ENCODE assay signal across 26 mouse cellular contexts in genomic region chr12:32460330-32460998, GRCm38 (mm10).
A peak's percentile ranks its signal among the peaks of the same experiment; 100 is the strongest.
DNase-seq lines count a peak whose midpoint lies in the region; ATAC-seq lines count a peak whose summit lies in the region.
"Had no signal": no experiment of that assay in that cellular context is flagged by ENCODE, and none has a peak within 500 bp of the region (broad histone marks: within the 10 kb centered on the region; RNA-seq: fewer than 3 reads in every experiment).

No protein-coding gene starts in this region.

- peak; percentile 40 for DNase-seq in lung, postnatal 36 days
- DNase-seq in lung, adult 18-20 months: no peak
- peak; percentile 86 for DNase-seq in adipocyte (ENCODE audit: low spot score)
- no peak for DNase-seq in gastrocnemius, adult 8-10 months (ENCODE audit: low spot score in 2 of 2)
- DNase-seq in right cerebral cortex, adult 2 months (ENCODE audit: low spot score in 2 of 2): no peak
- DNase-seq in gastrocnemius, postnatal 36 days: no peak
- DNase-seq: adrenal gland, postnatal 10 days; cerebellum, adult 8-10 months; cerebellum, postnatal 36 days; embryo, embryonic 11 days; gastrocnemius, postnatal 25 days; heart, postnatal 36 days; kidney, adult 8-10 months; kidney, postnatal 14 days; liver; retina, postnatal 1 day; thymus, postnatal 14 days had no signal

- peak overlapping the region; percentile 45; the same call in 1 of the 2 replicates for H3K27ac ChIP-seq in intestine, embryonic 16.5 days (ENCODE audit: low read length)
- H3K27ac ChIP-seq: embryonic facial prominence, embryonic 15.5 days; forebrain, embryonic 10.5 days; heart, embryonic 15.5 days; hindbrain, embryonic 13.5 days; limb, embryonic 10.5 days; midbrain, embryonic 13.5 days; neural tube, embryonic 12.5 days had no signal

- no peaks in the 10 kb centered on the region for H3K27me3 ChIP-seq in intestine, embryonic 16.5 days (replicated peaks; ENCODE audit: control insufficient read depth, insufficient read depth, low read length)
- H3K27me3 ChIP-seq: embryonic facial prominence, embryonic 15.5 days; heart, embryonic 15.5 days; hindbrain, embryonic 13.5 days; midbrain, embryonic 13.5 days; neural tube, embryonic 12.5 days had no signal

- H3K4me2 ChIP-seq in intestine, embryonic 16.5 days (ENCODE audit: low read depth, low read length): no peak overlapping the region
- H3K4me2 ChIP-seq: embryonic facial prominence, embryonic 15.5 days; heart, embryonic 15.5 days; hindbrain, embryonic 13.5 days; midbrain, embryonic 13.5 days; neural tube, embryonic 12.5 days had no signal

- no peaks in the 10 kb centered on the region for H3K36me3 ChIP-seq in intestine, embryonic 16.5 days (ENCODE audit: control insufficient read depth, insufficient read depth, low read length)
- H3K36me3 ChIP-seq: embryonic facial prominence, embryonic 15.5 days; forebrain, embryonic 10.5 days; heart, embryonic 15.5 days; hindbrain, embryonic 13.5 days; limb, embryonic 10.5 days; midbrain, embryonic 13.5 days; neural tube, embryonic 12.5 days had no signal

- H3K4me3 ChIP-seq in intestine, embryonic 16.5 days (ENCODE audit: low read length): no peak overlapping the region
- H3K4me3 ChIP-seq: embryonic facial prominence, embryonic 15.5 days; forebrain, embryonic 10.5 days; heart, embryonic 15.5 days; hindbrain, embryonic 13.5 days; limb, embryonic 10.5 days; midbrain, embryonic 13.5 days; neural tube, embryonic 12.5 days had no signal

- H3K4me1 ChIP-seq in intestine, embryonic 16.5 days (ENCODE audit: control insufficient read depth, insufficient read depth, low read length): no peaks in the 10 kb centered on the region
- H3K4me1 ChIP-seq: embryonic facial prominence, embryonic 15.5 days; forebrain, embryonic 10.5 days; hindbrain, embryonic 13.5 days; limb, embryonic 10.5 days; midbrain, embryonic 13.5 days; neural tube, embryonic 12.5 days had no signal

- peak; percentile 85 for ATAC-seq in intestine, embryonic 16.5 days
- ATAC-seq: forebrain, embryonic 16.5 days; midbrain, embryonic 13.5 days had no signal

- intact Hi-C loops in gastrocnemius, postnatal 36 days (cut with DNase I): no loop called here

- H3K9ac ChIP-seq in intestine, embryonic 16.5 days (ENCODE audit: low read depth, low read length): no peak overlapping the region
- H3K9ac ChIP-seq: embryonic facial prominence, embryonic 15.5 days; heart, embryonic 15.5 days; hindbrain, embryonic 13.5 days; midbrain, embryonic 13.5 days; neural tube, embryonic 12.5 days had no signal

- 57% methylated on average over 4 of the region's 4 CpGs for WGBS in intestine, embryonic 16.5 days

- no peaks in the 10 kb centered on the region for H3K9me3 ChIP-seq in intestine, embryonic 16.5 days (ENCODE audit: control insufficient read depth, low read length)
- H3K9me3 ChIP-seq: embryonic facial prominence, embryonic 15.5 days; forebrain, embryonic 10.5 days; heart, embryonic 15.5 days; hindbrain, embryonic 13.5 days; limb, embryonic 10.5 days; midbrain, embryonic 13.5 days; neural tube, embryonic 12.5 days had no signal

Comparison
In these comparisons a context has a peak if more than half of its experiments do, and no peak if none do; other contexts are left out.
1. DNase-seq: peak in lung, postnatal 36 days (single experiment) and adipocyte (single experiment); none in lung, adult 18-20 months (0 of 2), gastrocnemius, adult 8-10 months (0 of 2), right cerebral cortex, adult 2 months (0 of 2) and gastrocnemius, postnatal 36 days (0 of 2).